Mouse (Mus musculus) thymus, postnatal 36 days (tissue): ENCODE results near the gene Cic.
"Not testable (repeated sequence)": the region's sequence is repeated elsewhere in the genome, so short reads cannot be mapped to it uniquely, and the experiment has no call there.

ENCODE experiments used
- DNase-seq, 2 experiments: peaks; one replicate each; pipeline ENCODE4 v3.0.0; 2022; ENCODE audit warnings: mixed read lengths in 2 of 2

The Cic gene

GRCm38 (mm10) chr7:25308702-25309318, 41.3 kb downstream of the Cic start:
- no peak for DNase-seq

DNA sequence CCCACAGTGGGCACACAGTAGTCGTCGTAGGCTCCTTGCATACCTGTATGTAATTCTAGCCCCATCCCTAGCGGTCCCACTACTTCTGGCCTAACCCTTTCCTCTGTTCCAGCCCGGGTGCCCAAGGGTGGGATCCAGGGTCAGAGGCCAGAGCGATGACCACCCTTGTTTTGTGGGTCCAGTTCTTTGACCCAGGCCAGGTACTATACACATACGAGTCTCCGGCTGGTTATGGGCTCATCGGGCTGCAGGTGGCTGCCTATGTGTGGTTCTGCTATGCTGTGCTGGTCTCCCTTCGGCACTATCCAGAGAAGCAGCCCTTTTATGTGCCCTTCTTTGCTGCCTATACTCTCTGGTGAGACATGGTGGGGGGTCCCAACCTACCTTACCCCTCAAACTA, 41.9 kb downstream of the Cic start:
- DNase-seq, result no peak

GRCm38 (mm10) chr7:25311193-25311592, 43.7 kb downstream of the Cic start:
- DNase-seq, result no peak

DNA sequence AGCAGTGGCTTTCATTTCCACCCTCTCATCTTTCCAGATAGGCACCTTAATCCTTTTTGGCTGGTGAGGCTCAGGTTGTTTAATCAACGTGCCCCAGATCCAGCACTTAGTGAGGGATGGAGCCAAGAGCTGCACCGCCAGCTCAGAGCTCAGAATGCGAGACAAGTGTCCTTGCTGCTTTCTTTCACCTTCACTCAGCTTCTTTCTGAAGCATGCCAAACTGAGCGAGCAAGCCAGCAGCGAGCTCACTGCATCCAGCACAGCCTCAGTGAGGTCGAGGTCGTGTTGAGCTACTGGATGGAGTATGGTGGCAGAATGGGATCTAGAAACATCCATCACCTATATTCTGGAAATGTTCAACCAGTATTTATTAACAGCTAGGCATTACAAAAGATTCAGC, 45.8 kb downstream of the Cic start:
- no peak for DNase-seq

DNA sequence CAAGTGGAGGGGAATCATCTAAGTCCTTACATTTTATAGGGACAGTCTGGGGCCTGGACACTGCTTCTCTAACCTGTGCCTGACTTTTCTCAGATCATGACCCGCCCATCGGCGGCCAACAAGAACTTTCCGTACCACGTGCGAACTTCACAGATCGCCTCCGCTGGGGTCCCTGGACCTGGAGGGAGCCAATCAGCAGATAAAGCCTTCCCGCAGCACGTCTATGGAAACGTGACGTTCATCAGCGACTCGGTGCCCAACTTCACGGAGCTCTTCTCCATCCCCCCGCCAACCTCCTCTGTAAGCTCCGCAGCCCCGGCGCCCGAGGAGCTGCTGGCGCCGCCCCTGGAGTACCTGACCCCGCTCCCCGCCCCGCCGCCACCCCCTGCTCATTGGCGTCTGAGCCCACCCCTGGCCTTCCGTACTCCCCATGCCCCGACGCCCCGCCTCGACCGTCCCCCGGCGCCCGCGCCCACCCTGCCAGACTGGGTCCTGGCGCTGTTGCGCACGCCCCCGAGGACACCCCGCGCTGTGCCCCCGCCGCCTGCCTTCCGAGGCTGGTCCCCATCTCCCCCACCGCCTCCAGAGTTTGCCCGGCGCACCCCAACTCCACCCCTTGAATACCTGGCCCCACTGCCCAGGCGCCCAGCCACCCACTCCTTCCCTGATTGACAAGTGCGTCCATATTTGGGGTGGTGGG, 47.3 kb downstream of the Cic start:
- DNase-seq, result no peak

- peak in 1 of 2 experiments; percentile 36 for DNase-seq
Measured at GRCm38 (mm10) chr7:25315306-25316041, 48.0 kb downstream of the Cic start.

GRCm38 (mm10) chr7:25316532-25317445, 49.3 kb downstream of the Cic start, which contains the start of gene Megf8:
Gene Megf8, plus strand, starts transcription at chr7:25317164.
- DNase-seq, result peak; percentile 87 to 89

- no peak for DNase-seq
Measured at GRCm38 (mm10) chr7:25317446-25317999, 50.0 kb downstream of the Cic start.

GRCm38 (mm10) chr7:25322058-25322484, 54.6 kb downstream of the Cic start:
- no peak for DNase-seq

DNA sequence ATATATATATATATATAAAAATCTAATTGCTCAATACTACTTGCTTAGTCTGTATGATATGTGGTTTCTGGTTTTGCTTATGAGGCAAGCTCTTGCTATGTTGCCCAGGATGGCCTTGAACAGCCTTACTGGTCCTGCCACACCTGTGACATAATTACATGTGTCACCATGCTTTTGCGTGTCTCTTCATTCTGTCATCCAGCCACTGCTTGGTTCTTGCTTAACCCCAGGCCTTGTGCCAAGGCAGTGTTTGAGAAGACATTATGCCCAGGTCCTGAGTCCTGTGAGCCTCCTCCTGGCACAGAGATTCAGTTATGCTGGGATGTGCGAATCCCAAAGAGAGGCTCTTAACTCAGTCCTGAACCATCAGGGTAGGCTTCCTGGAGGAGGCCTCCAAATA, 55.7 kb downstream of the Cic start:
- DNase-seq, result no peak

DNA sequence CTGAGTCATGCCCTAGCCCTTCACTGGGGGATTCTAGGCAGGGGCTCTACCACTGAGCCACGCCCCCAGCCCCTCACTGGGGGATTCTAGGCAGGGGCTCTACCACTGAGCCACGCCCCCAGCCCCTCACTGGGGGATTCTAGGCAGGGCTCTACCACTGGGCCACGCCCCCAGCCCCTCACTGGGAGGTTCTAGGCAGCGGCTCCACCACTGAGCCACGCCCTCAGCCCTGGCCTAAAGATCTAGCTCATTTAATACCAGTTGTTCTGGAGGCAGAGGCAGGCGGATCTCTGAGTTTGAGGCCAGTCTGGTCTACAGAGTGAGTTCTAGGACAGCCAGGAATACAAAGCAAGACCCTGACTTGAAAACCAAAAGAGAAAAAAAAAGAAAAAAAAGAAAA, 57.9 kb downstream of the Cic start:
- DNase-seq, result not testable (repeated sequence)

DNA sequence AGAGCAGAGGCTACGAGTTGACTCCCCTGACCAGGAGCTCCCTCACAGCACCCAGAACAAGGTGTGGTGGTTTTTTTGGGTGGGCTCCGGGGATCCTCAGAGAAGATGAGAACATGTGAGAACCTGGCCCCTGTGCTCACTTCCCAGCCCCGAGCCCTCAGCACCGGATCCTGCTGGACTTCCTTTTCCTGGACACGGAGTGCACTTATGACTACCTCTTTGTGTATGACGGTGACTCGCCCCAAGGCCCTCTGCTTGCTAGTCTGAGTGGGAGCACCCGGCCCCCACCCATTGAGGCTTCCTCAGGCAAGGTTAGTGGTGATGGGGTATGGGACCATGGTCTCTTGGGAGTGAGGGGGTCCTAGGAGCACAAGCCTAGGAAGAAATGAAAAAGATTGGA, 58.7 kb downstream of the Cic start:
- DNase-seq, result no peak

DNA sequence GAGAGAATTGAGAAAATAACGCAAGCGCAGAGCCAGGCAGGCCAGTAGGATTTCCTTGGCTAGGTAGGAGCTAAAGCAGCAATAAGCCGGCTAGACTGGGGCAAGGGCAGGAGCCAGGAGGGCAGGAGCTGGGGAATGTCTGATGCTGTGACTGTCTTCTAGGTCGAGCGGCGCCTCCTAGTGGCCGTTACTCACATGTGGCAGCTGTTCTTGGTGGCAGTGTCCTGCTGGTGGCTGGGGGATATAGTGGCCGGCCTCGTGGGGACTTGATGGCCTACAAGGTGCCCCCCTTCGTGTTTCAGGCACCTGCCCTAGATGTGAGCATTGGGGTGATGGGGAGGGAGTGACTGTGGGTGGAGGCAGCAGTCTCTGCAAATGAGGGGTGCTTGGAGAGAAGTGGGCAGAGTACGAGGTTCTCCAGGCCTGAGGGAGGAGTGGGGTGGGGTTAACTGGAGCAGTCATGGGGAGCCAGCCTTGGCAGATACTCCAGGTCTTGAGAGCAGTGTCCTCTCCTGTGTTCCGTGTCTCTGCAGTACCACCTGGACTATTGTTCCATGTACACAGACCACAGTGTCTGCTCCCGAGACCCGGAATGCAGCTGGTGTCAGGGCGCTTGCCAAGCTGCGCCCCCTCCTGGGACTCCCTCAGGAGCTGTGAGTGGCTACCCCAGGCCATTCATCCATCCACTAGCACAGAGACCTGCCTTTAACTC, 66.2 kb downstream of the Cic start:
- peak; percentile 71 to 72 for DNase-seq

GRCm38 (mm10) chr7:25334472-25334871, 67.0 kb downstream of the Cic start:
- DNase-seq, result no peak

- no peak for DNase-seq
Measured at GRCm38 (mm10) chr7:25339329-25339728, 71.8 kb downstream of the Cic start.

GRCm38 (mm10) chr7:25341000-25341784, 73.7 kb downstream of the Cic start:
- DNase-seq, result no peak
